ENCODE assay signal across 9 mouse cellular contexts in the genomic region with DNA sequence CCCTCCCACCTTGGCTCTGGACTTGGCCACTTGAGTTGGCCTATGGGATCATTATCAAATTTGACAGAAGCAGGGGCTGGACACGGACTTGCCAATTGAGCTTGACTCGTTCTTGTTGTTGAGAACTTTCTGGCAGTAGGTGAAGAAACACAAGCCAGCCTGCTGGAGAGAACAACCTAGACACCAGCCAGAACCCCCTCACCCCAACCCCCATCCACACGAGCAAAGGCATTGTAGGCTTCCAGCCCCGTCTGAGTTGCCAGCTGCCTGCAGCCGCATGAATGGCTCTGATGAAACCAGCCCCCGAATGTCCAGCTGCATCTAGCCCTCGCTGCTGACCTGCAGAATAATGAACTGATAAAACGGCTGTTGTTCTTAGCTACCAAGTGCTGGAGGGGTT.
DNase-seq lines count a peak whose midpoint lies in the region; ATAC-seq and TF ChIP-seq lines count a peak whose summit lies in the region.
"Had no signal": no experiment of that assay in that cellular context is flagged by ENCODE, and none has a peak within 500 bp of the region (broad histone marks: within the 10 kb centered on the region; RNA-seq: fewer than 3 reads in every experiment).

No protein-coding gene starts in this region.

- peaks cover 11% of the 10 kb centered on the region for H3K4me1 ChIP-seq in midbrain, embryonic 13.5 days (replicated peaks)

- no peak for TF ChIP-seq CTCF in layer of hippocampus, adult 2 months (conservative IDR thresholded peaks at IDR 0.05)

- no peaks in the 10 kb centered on the region for H3K9me3 ChIP-seq in midbrain, embryonic 13.5 days
- H3K9me3 ChIP-seq: limb, embryonic 13.5 days had no signal

- DNase-seq in adrenal gland, postnatal 14 days = peak; percentile 45
- DNase-seq in adrenal gland, adult 18-20 months (ENCODE audit: low spot score in 2 of 2) = no peak
- DNase-seq in NIH3T3 (ENCODE audit: low read depth) = peak; percentile 42
- DNase-seq in heart, adult 18-20 months = peak; percentile 78 to 90
- DNase-seq in layer of hippocampus, adult 2 months (ENCODE audit: low spot score in 2 of 2) = peak; percentile 61 to 67
- DNase-seq in thymus, adult 18-20 months = no peak
- DNase-seq in thymus, postnatal 10 days (ENCODE audit: low spot score in 2 of 2) = no peak

- H3K36me3 ChIP-seq in midbrain, embryonic 13.5 days = no peaks in the 10 kb centered on the region
- H3K36me3 ChIP-seq: limb, embryonic 13.5 days had no signal

- 18% methylated on average over 8 of the region's 8 CpGs for WGBS in midbrain, embryonic 13.5 days

- no peak overlapping the region for H3K9ac ChIP-seq in midbrain, embryonic 13.5 days (replicated peaks)
- H3K9ac ChIP-seq: limb, embryonic 13.5 days had no signal

- ATAC-seq in midbrain, embryonic 13.5 days = peak; percentile 62

- no peak overlapping the region for H3K4me3 ChIP-seq in layer of hippocampus, adult 2 months
- no peak overlapping the region for H3K4me3 ChIP-seq in midbrain, embryonic 13.5 days (replicated peaks)
- H3K4me3 ChIP-seq: limb, embryonic 13.5 days had no signal

- H3K4me2 ChIP-seq in midbrain, embryonic 13.5 days (replicated peaks) = no peak overlapping the region; the same call in 1 of the 2 replicates
- H3K4me2 ChIP-seq: limb, embryonic 13.5 days had no signal

- no peaks in the 10 kb centered on the region for H3K27me3 ChIP-seq in midbrain, embryonic 13.5 days
- H3K27me3 ChIP-seq: limb, embryonic 13.5 days had no signal

- H3K27ac ChIP-seq in layer of hippocampus, adult 2 months = 0 out of 2 replicates have a peak overlapping the region, but pooled peaks have one; percentile 39
- 0 out of 2 replicates have a peak overlapping the region, but pooled peaks have one; percentile 44 for H3K27ac ChIP-seq in midbrain, embryonic 13.5 days
- H3K27ac ChIP-seq: limb, embryonic 13.5 days had no signal

Comparison
In these comparisons a context has a peak if more than half of its experiments do, and no peak if none do; other contexts are left out.
1. DNase-seq: peak in adrenal gland, postnatal 14 days (single experiment), NIH3T3 (single experiment), heart, adult 18-20 months (2 of 2) and layer of hippocampus, adult 2 months (2 of 2); none in adrenal gland, adult 18-20 months (0 of 2), thymus, adult 18-20 months (0 of 2) and thymus, postnatal 10 days (0 of 2).